Mouse (Mus musculus): ENCODE measurements around the gene Ptgdr. TPM values are rescaled to one million over a fixed set of nuclear protein-coding genes. Genes with fewer than 3 reads are reported as not detected.
"Not testable (repeated sequence)": the region's sequence is repeated elsewhere in the genome, so short reads cannot be mapped to it uniquely, and the experiment has no call there.

Ptgdr gene
- total RNA-seq, 2 experiments from 2014 or later, result 0.30 to 0.33 TPM

DNA sequence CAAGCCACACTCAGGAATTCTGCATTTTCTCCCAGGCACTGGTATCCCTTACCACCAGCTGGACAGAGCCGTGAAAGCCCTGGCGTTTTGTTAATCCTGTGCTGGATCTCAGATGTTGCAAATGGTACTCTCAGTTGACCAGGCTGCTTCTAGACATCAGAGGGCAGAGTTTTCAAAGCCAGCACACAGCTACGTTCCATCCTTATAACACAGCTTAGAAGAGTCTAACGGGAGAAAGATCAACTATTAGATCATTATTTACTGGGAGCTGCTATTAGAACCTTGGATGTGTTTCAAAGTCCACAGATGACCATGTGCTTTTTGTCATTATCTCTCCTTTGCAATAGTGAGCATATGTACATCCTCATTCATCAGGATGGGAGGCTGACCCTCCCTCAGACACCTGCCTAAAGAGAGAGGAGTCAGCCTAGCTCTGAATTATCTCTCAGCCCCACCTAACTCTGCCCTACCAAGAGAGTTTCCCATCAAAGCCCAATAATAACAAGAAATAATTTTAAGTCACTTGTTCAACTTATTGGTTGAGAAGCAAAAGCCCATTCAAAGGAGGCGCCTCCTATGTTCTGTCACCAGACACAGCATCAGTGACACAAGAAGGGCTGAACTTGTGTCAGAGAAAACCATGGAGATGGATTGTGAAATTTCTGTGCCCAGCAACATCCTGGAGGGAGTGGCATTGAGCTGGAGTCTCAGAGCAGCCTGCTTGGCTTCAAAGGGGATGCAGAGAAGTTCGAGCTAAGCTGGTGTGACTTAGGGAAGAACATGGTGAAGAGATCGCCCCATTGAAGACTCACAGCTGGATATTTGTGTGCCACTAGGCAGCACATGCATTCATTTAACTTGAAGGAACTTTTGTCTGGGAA lies 37.8 kb downstream of the Ptgdr start:
- no peak for DNase-seq (ENCODE audit: low spot score in 2 of 2)

DNA sequence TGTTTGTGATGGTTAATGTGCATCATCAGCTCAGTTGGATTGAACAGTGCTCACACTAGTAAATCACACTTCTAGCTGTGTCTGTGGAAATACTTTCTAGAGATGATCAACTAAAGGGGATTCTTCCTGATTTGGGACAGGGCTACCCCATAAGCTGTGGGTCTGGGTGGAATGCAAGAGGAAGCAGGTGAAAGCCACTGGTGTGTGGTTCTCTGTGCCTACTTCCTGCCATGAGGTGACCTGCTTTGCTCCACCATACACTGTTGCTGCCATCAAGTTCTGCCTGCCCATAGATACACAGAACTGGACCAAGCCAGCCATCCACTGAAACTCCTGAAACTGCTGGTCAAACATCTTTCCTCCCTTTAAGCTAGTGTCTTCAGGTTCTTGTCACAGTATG lies 46.0 kb downstream of the Ptgdr start:
- DNase-seq (ENCODE audit: low spot score in 2 of 2), result not testable (repeated sequence)

Other genes starting within 250 kb of the Ptgdr start
- not detected for gene Gm5624, start 231.4 kb downstream of the Ptgdr start, total RNA-seq (2021)
- gene Gm8257, start 152.9 kb downstream of the Ptgdr start, total RNA-seq (2021), result not detected
- under 1 TPM in 1 of 2 experiments, not detected in 1; 0.21 TPM for gene Gm8267, start 109.0 kb downstream of the Ptgdr start, total RNA-seq (2021)
- under 1 TPM; 0.14 to 0.26 TPM for gene Ptger2, start 128.8 kb upstream of the Ptgdr start, total RNA-seq (2021)